Comparison of ENCODE assay signal across 11 mouse cellular contexts in genomic region chr8:61259526-61259925, GRCm38 (mm10). TPM values are rescaled to one million over a fixed set of nuclear protein-coding genes. Genes with fewer than 3 reads are reported as not detected.
A peak's percentile ranks its signal among the peaks of the same experiment; 100 is the strongest.
DNase-seq lines count a peak whose midpoint lies in the region; ATAC-seq lines count a peak whose summit lies in the region.
"Had no signal": no experiment of that assay in that cellular context is flagged by ENCODE, and none has a peak within 500 bp of the region (broad histone marks: within the 10 kb centered on the region; RNA-seq: fewer than 3 reads in every experiment).

No protein-coding gene starts in this region.

- peak; percentile 67; the same call in 1 of the 2 replicates for ATAC-seq in forebrain, embryonic 13.5 days
- no peak for ATAC-seq in forebrain, embryonic 12.5 days (ENCODE audit: low FRiP score)
- no peak for ATAC-seq in erythroblast, adult 5-6 weeks (replicated peaks; ENCODE audit: low FRiP score, poor library complexity, severe bottlenecking)
- ATAC-seq: inflammation-experienced regulatory T-cells, adult 6 months had no signal

- WGBS in forebrain, embryonic 13.5 days: 69% methylated on average over 7 of the region's 7 CpGs
- WGBS in forebrain, embryonic 12.5 days: 93% methylated on average over 7 of the region's 7 CpGs

- no peak overlapping the region for H3K9ac ChIP-seq in forebrain, embryonic 13.5 days
- no peak overlapping the region for H3K9ac ChIP-seq in forebrain, embryonic 12.5 days
- H3K9ac ChIP-seq: embryonic facial prominence, embryonic 13.5 days; limb, embryonic 13.5 days had no signal

- intact Hi-C loops in left cerebral cortex, postnatal 25 days (cut with DNase I): loop anchor here (2.0 kb wide), 2 partner anchors 43 to 47 kb away; no protein-coding TSS in a partner anchor

- H3K27ac ChIP-seq in forebrain, embryonic 13.5 days: peak overlapping the region; percentile 33; the same call in 1 of the 2 replicates
- H3K27ac ChIP-seq in forebrain, embryonic 12.5 days: no peak overlapping the region
- H3K27ac ChIP-seq: embryonic facial prominence, embryonic 13.5 days; limb, embryonic 13.5 days had no signal

- 0 out of 2 replicates have a peak, but pooled peaks cover 3% of the 10 kb centered on the region for H3K36me3 ChIP-seq in forebrain, embryonic 13.5 days (ENCODE audit: poor library complexity, severe bottlenecking)
- H3K36me3 ChIP-seq in forebrain, embryonic 12.5 days (replicated peaks): peaks cover 4% of the 10 kb centered on the region; the same call in 1 of the 2 replicates
- H3K36me3 ChIP-seq: embryonic facial prominence, embryonic 13.5 days; limb, embryonic 13.5 days had no signal

- no peaks in the 10 kb centered on the region; the same call in 1 of the 2 replicates for H3K9me3 ChIP-seq in forebrain, embryonic 13.5 days (replicated peaks)
- H3K9me3 ChIP-seq in forebrain, embryonic 12.5 days: no peaks in the 10 kb centered on the region
- H3K9me3 ChIP-seq: embryonic facial prominence, embryonic 13.5 days; limb, embryonic 13.5 days had no signal

- H3K27me3 ChIP-seq in forebrain, embryonic 13.5 days: no peaks in the 10 kb centered on the region
- H3K27me3 ChIP-seq in forebrain, embryonic 12.5 days: no peaks in the 10 kb centered on the region
- H3K27me3 ChIP-seq: embryonic facial prominence, embryonic 13.5 days; limb, embryonic 13.5 days had no signal

- H3K4me3 ChIP-seq in forebrain, embryonic 13.5 days: no peak overlapping the region
- H3K4me3 ChIP-seq in forebrain, embryonic 12.5 days (replicated peaks): no peak overlapping the region
- H3K4me3 ChIP-seq: embryonic facial prominence, embryonic 13.5 days; limb, embryonic 13.5 days had no signal

- no peak overlapping the region for H3K4me2 ChIP-seq in forebrain, embryonic 13.5 days
- H3K4me2 ChIP-seq in forebrain, embryonic 12.5 days: no peak overlapping the region
- H3K4me2 ChIP-seq: embryonic facial prominence, embryonic 13.5 days; limb, embryonic 13.5 days had no signal

- peak; percentile 10 for DNase-seq in cerebellum, adult 8-10 months
- DNase-seq in layer of hippocampus, adult 18-20 months (ENCODE audit: low spot score in 2 of 2): peak; percentile 64 to 87
- peak; percentile 54 to 88 for DNase-seq in left cerebral cortex, postnatal 25 days (ENCODE audit: low spot score in 2 of 2)
- no peak for DNase-seq in urinary bladder, adult 2 months (ENCODE audit: low spot score)
- no peak for DNase-seq in adrenal gland, adult 2 months

- peaks cover 53% of the 10 kb centered on the region for H3K4me1 ChIP-seq in forebrain, embryonic 13.5 days
- H3K4me1 ChIP-seq in forebrain, embryonic 12.5 days: peaks cover 23% of the 10 kb centered on the region

RNA-seq across cellular contexts. Expression of gene Sh3rf1, which starts 35.9 kb away (rescaled TPM):
- polyA plus RNA-seq in forebrain, embryonic 13.5 days (2015; fragmentation: Nextera tagmentation; extraction: Ambion mirVana): 31.4 and 34.5 TPM in 2 replicates
- 30.2 and 31.3 TPM in 2 replicates for polyA plus RNA-seq in forebrain, embryonic 12.5 days (2016; fragmentation: Nextera tagmentation; extraction: Ambion mirVana)
- 10 to 100 TPM; 64.7 to 72.7 TPM for total RNA-seq in layer of hippocampus, adult 18-20 months (2021)
- 10 to 100 TPM; 36.8 to 39.8 TPM for total RNA-seq in left cerebral cortex, postnatal 25 days (2021)
- total RNA-seq in erythroblast, adult 5-6 weeks (2015; ENCODE audit: low replicate concordance): 0.19 TPM in 1 of 2 replicates, not detected in the other
- 0.28 and 0.43 TPM in 2 replicates for total RNA-seq in erythroblast, adult 5-6 weeks (2017; ENCODE audit: low replicate concordance)
- polyA plus RNA-seq in urinary bladder, adult 2 months (2012; rRNA removed): 12.7 and 15.0 TPM in 2 replicates
- total RNA-seq in adrenal gland, adult 2 months (2021): 10 to 100 TPM in 1 of 2 experiments, 1 to 10 TPM in 1; 9.9 to 11.0 TPM
- 10.8 and 11.4 TPM in 2 replicates for polyA plus RNA-seq in adrenal gland, adult 2 months (2012; rRNA removed)

Comparison
In these comparisons a context has a peak if more than half of its experiments do, and no peak if none do; other contexts are left out.
1. DNase-seq: peak in cerebellum, adult 8-10 months (single experiment), layer of hippocampus, adult 18-20 months (2 of 2) and left cerebral cortex, postnatal 25 days (2 of 2); none in urinary bladder, adult 2 months (single experiment) and adrenal gland, adult 2 months (single experiment).
2. RNA of gene Sh3rf1, which starts 35.9 kb away (total RNA-seq): 64.7 to 72.7 TPM in layer of hippocampus, adult 18-20 months, 36.8 to 39.8 TPM in left cerebral cortex, postnatal 25 days and 9.9 to 11.0 TPM in adrenal gland, adult 2 months; 0.19 to 0.43 TPM in erythroblast, adult 5-6 weeks; every median in the first group is over 4 times any median in the second.